Mouse (Mus musculus): ENCODE measurements around the gene Syk.

Syk gene

GRCm38 (mm10) chr13:52570276-52570675 is 12.7 kb upstream of the Syk start:
- no peak for DNase-seq

GRCm38 (mm10) chr13:52571591-52572384 is 11.2 kb upstream of the Syk start:
- DNase-seq = peak; percentile 34

GRCm38 (mm10) chr13:52572451-52573446 is 10.2 kb upstream of the Syk start:
- DNase-seq = peak; percentile 29

- DNase-seq = no peak
Observed at GRCm38 (mm10) chr13:52574311-52574710, 8.7 kb upstream of the Syk start.

DNA sequence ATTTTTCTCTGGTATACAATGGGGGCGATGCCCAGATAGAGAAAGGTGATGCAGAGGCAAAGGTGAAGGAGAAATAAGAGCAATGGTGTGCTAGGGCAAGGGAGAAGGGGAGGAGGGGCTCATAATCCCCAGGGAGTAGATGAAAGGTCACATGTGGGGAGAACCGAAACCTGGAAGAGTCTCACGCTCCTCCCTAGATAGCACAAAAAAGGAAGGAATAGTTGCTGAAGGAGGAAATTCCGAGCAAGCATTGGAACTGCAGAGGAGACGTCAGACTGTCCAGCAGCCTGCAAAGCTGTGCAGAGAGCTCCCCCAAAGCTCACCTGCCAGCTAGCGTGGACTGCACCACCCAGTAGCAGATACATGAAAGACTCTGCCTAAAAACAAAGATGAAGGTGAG is 7.5 kb upstream of the Syk start:
- no peak for DNase-seq

DNA sequence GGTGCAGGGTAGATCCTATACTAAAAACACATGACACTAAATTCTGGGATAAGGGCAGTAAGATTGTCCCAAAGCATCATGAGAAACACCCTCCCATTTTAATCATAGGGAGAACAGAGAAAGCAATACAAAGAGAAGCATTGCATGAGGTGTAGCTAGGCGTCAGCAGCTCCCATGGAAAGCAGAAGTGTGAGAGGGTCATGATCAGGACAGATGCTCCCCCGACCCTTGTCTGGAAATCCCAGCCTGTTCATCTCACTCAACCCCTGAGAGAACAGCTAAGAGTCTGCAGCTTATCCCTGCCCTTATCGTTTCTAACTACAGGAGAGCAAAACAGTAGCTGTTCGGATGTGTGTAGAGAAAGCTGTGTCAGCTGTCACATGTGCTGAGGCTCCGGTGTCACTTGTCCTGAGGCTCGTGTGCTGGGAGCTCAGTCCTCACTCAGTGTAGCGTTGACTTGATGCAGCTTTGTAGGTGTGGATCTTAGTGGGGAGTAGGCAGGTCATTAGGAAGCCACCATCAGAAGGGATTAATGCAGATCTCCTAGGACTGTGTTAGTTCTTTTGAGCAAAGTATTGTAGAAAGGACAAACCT is 6.9 kb upstream of the Syk start:
- no peak for DNase-seq

DNA sequence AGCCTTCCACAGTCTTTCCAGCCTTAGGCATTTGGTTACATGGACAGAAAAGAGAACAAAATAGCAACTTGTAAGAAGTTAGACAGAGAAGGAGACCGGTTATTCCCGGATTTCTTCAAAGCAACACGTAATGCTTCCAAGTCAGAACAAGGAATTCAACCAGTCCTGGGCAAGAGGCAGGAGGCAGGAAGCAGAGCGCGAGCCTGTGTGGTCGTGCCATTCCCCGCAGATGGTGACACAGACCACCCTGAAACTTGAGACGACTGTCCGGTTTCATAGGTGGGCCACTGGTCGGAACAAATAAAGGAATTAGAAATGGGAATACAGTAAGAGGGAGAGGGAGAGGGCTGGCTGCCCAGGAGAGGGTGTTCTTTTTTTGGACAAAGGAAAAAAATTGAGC is 6.1 kb upstream of the Syk start:
- DNase-seq = no peak

DNA sequence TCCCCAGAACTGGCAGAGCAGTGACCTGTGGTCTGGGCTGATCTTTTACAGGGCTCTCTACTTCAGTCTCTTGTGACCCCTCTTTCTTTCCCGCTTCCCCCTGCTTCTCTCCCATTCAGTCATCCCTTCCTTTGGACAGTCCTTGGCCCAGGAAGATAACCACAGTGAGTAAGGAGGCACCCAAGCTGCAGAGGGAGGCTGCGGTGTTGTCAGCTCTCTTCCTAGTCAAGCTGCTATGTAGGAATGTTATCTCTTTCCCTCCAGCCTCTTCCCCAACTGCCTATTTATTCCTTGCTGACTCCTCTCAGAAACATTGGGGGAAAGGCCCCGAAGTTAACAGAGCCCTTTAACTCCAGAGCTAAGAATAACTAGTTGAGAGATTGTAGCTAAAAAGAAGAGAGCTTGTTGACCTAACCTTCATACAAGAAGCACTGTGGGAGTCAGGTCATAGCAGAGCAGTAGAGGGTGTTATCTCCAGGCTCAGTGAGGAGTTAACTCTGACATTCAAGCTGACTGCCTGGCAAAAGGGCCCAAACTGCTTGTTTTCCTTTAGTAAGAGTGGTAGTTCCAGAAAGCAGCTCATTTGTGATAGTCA is 5.5 kb upstream of the Syk start:
- DNase-seq = no peak

GRCm38 (mm10) chr13:52577939-52578338 is 5.0 kb upstream of the Syk start:
- DNase-seq = no peak

DNA sequence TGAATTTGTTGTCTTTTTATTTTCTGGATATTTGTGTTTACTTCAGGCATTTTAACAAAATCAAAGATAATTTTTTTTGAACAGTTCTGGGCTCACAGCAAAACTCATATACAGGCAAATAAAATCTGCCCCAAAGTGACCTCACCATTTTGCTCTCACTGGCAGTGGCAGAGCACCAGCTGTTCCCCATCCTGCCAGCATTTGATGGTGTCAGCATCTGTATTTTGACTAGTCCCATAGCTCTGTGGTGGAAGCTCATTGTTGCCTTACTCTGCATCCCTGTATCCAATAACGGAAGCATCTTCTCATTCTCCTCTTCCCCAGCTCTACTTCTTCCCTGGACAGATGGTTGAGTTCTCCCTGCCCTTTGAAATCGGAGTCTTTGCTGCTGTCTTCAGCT is 4.2 kb upstream of the Syk start:
- DNase-seq = no peak

GRCm38 (mm10) chr13:52582506-52582877 is 481 bp upstream of the Syk start:
- no peak for DNase-seq

DNA sequence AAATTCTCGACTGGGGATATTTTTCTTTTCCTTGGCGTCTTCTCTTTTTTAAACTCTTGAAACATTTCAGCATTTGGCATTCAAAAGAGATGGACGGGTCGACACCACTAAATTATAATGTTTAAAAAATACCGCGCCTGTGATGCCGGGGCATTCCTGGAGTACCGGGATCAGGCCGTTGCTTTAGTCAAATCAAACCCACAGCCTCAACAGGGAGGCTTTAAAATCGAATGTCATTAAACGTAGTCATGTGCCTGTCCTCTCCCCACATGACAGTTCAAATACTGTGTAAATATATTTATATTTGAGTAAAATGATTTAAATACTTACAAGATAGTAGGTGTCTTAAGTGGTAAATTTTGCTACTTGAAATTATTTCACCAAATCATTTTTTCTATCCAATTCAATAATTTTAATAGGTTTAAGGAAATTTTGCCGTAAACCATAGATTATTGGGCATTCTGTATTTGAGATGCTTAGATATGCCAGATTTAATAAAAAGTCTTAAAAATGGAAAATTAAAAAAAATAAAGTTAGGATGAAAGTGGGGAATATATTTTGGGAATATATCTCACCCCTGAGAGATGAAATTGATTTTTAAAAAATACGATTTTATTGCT is 1.1 kb downstream of the Syk start:
- no peak for DNase-seq

DNA sequence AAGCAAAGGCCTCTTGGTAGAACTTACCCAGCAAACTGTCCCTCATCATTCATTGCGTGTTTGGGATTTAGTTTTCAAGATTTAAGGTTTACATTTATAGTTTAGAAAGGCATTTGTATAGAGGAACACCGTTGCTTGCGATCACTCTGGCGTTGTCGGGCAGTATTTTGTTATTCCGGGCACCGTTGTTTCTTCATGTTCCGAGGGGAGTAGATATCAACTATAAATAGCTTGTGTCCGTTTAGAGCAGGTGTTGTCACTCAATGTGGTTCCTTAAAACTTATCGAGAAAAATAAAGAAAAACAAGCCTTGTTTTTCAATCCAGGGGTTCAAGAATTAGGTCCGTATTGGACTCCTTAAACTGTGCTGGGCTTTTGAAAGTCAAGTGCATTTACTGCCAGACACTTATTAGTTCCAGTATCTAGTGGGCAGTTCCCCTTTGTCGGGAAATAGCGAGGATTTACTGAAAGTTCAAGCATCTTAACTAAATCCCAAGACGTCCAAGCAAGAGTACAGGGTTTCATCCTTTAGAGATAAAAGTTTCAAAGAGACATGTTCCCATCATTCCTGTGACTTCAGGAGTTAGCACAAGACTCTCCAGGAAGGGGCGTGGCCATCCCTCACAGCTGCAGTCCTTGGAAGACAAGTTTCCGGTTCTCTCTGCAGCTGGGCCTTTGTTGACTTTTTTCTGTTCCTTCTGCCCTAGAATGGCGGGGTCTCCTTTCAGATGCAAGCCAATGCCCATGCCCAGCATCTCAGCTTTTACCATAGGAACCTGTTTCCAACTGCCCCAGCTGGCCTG is 1.9 kb downstream of the Syk start:
- DNase-seq = peak; percentile 50

DNA sequence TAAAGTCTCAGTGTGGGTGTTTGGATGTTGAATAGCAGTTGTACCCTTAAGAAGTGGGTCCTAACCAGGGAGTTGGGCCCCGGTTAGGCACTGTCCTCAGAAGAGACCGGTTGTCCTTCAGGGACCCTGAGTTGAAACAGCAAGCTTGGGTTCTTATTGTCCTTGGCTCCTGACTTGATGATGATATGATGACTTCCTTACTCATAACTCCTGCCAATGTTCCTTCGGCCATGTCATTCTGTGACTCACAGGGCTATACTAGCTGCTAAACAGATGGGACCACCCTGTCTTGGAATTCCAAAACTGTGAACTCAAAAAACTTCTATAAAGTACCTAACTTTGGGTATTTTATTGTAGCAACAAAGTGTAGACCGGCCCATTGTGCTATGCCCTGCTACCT is 4.8 kb downstream of the Syk start:
- no peak for DNase-seq

DNA sequence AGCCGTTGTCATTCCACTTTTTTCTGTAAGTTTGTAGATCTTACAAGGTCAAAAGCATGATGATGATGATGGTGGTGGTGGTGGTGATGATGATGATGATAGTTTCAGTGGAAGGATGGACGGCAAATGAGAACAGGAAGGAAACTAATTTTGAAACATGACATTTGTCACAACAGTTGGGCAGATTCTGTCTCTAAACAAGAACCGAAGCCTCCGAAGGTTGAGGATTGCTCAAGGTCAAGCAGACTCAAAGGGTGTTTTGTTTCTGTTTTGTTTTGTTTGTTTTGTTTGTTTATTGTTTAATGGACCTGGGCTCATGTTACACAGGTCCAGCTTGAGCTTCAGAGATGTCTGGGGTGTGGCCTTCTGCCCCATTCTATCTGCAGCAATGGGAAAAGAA is 6.1 kb downstream of the Syk start:
- DNase-seq = no peak

GRCm38 (mm10) chr13:52591831-52592230 is 8.9 kb downstream of the Syk start:
- DNase-seq = no peak

- DNase-seq = no peak
Observed at GRCm38 (mm10) chr13:52596692-52597091, 13.7 kb downstream of the Syk start.

GRCm38 (mm10) chr13:52597092-52597678 is 14.2 kb downstream of the Syk start:
- no peak for DNase-seq

DNA sequence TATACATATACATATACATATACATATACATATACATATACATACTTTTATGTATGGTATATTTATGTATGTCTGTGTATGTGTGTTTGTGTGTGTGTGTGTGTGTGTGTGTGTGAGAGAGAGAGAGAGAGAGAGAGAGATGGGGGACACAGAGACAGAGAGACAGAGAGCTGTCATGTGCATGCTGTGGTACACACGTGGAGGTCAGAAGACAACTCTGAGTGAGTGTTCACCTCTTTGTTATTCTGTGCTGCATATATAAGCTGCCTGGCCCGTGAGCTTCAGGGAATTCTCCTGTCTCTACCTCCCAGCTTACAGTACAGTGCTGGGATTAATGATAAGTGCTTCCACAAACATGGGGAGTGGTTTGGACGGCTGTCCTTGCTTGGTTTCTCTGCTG is 15.3 kb downstream of the Syk start:
- DNase-seq = no peak

GRCm38 (mm10) chr13:52600015-52600643 is 17.2 kb downstream of the Syk start:
- DNase-seq = no peak

DNA sequence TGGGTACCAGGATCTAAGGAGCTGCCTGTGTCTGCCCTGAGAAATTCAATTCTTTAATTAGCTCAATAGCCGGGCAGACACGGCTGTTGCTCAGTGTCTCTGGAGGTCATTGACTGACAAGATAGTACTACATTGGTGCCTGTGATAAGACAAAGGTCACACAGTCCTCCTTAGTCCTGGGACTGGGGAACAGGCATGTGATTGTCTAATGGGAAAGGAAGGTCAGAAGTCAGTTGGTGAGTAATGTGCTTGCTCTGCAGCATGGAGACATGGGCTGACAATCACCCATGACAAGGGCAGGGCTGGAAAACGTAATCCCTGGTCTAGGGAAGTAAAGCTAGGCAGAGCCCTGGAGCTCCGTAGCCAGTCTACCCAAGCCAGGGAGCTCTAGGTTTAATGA is 19.8 kb downstream of the Syk start:
- no peak for DNase-seq
